ENCODE assay signal across 8 mouse cellular contexts in genomic region chr14:75283609-75284192, GRCm38 (mm10). TPM values are rescaled to one million over a fixed set of nuclear protein-coding genes. Genes with fewer than 3 reads are reported as not detected.
DNase-seq lines count a peak whose midpoint lies in the region; ATAC-seq and TF ChIP-seq lines count a peak whose summit lies in the region.

No protein-coding gene starts in this region.

- H3K4me3 ChIP-seq in layer of hippocampus, adult 2 months: peak overlapping the region; percentile 90
- peak overlapping the region; percentile 90 for H3K4me3 ChIP-seq in midbrain, embryonic 15.5 days

- 7% methylated on average over 19 of the region's 19 CpGs for WGBS in midbrain, embryonic 15.5 days

- ATAC-seq in erythroid progenitor cell, adult 5-6 weeks (replicated peaks; ENCODE audit: low FRiP score, poor library complexity, severe bottlenecking): peak; percentile 26
- peak; percentile 68 for ATAC-seq in midbrain, embryonic 15.5 days (replicated peaks)

- H3K4me2 ChIP-seq in midbrain, embryonic 15.5 days: peak overlapping the region; percentile 80

- no peak for DNase-seq in layer of hippocampus, adult 2 months (ENCODE audit: low spot score in 2 of 2)
- DNase-seq in layer of hippocampus, adult 9-11 months: no peak
- DNase-seq in T-cell, adult 2 months (ENCODE audit: low spot score): peak; percentile 2
- peak; percentile 8 to 38 for DNase-seq in kidney, postnatal 25 days
- no peak for DNase-seq in thymus, postnatal 4 days
- DNase-seq in right cerebral cortex, postnatal 36 days (ENCODE audit: low spot score in 2 of 2): no peak

- peak overlapping the region; percentile 65 for H3K9ac ChIP-seq in midbrain, embryonic 15.5 days

- TF ChIP-seq CTCF in layer of hippocampus, adult 2 months (conservative IDR thresholded peaks at IDR 0.05): no peak

- H3K4me1 ChIP-seq in midbrain, embryonic 15.5 days: peaks cover 16% of the 10 kb centered on the region

- no peaks in the 10 kb centered on the region for H3K9me3 ChIP-seq in midbrain, embryonic 15.5 days

- H3K36me3 ChIP-seq in midbrain, embryonic 15.5 days (replicated peaks): no peaks in the 10 kb centered on the region

- H3K27ac ChIP-seq in layer of hippocampus, adult 2 months: peak overlapping the region; percentile 97
- peak overlapping the region; percentile 84 for H3K27ac ChIP-seq in midbrain, embryonic 15.5 days

- no peaks in the 10 kb centered on the region for H3K27me3 ChIP-seq in midbrain, embryonic 15.5 days (replicated peaks)

RNA-seq across cellular contexts. Expression of gene Zc3h13, which starts 0.5 kb away (rescaled TPM):
- 10 to 100 TPM; 60.0 to 67.2 TPM for total RNA-seq in layer of hippocampus, adult 2 months (2021)
- total RNA-seq in erythroid progenitor cell, adult 5-6 weeks (2015; ENCODE audit: low replicate concordance): 22.6 and 23.1 TPM in 2 replicates
- 30.1 and 32.3 TPM in 2 replicates for total RNA-seq in erythroid progenitor cell, adult 5-6 weeks (2017; ENCODE audit: low replicate concordance)
- polyA plus RNA-seq in midbrain, embryonic 15.5 days (2015; fragmentation: Nextera tagmentation; extraction: Ambion mirVana): 49.2 and 51.2 TPM in 2 replicates

RNA-seq across cellular contexts. Expression of gene Cpb2, which starts 41.6 kb away (rescaled TPM):
- not detected for total RNA-seq in layer of hippocampus, adult 2 months (2021)
- not detected in 2 replicates for total RNA-seq in erythroid progenitor cell, adult 5-6 weeks (2015; ENCODE audit: low replicate concordance)
- total RNA-seq in erythroid progenitor cell, adult 5-6 weeks (2017; ENCODE audit: low replicate concordance): not detected in 2 replicates
- 0.11 TPM in 1 of 2 replicates, not detected in the other for polyA plus RNA-seq in midbrain, embryonic 15.5 days (2015; fragmentation: Nextera tagmentation; extraction: Ambion mirVana)

Comparison
In these comparisons a context has a peak if more than half of its experiments do, and no peak if none do; other contexts are left out.
1. DNase-seq: peak in T-cell, adult 2 months (single experiment) and kidney, postnatal 25 days (2 of 2); none in layer of hippocampus, adult 2 months (0 of 2), layer of hippocampus, adult 9-11 months (single experiment), thymus, postnatal 4 days (single experiment) and right cerebral cortex, postnatal 36 days (0 of 2).